Mouse (Mus musculus) heart, postnatal 25 days (tissue): ENCODE results near the gene Gm10310. TPM values are rescaled to one million over a fixed set of nuclear protein-coding genes. Genes with fewer than 3 reads are reported as not detected.
"Not testable (repeated sequence)": the region's sequence is repeated elsewhere in the genome, so short reads cannot be mapped to it uniquely, and the experiment has no call there.

ENCODE experiments used
- DNase-seq: peaks from one replicate; pipeline ENCODE4 v3.0.0; 2022; ENCODE audit warnings: low spot score
- intact Hi-C: fragments of 180-260 bp; cut with DNase I; formaldehyde crosslinking; loops from one replicate; pipeline ENCODE4 v1.15.1; 2025
- total RNA-seq, 2 experiments: library from RNA; stranded (reverse); gene quantifications; 2 replicates each; pipeline ENCODE4 v1.2.3; 2021

The Gm10310 gene
- not detected for total RNA-seq

GRCm38 (mm10) chr10:129984962-129985361 lies at the start of gene Gm10310:
Gm10310 (minus strand) TSS chr10:129985062.
- DNase-seq, intact Hi-C loops: not testable (repeated sequence)

- no peak for DNase-seq
- intact Hi-C loops = no loop called here
Measured at GRCm38 (mm10) chr10:130030048-130030447, 45.2 kb upstream of the Gm10310 start, which contains the start of gene Olfr821. Olfr821 (plus strand) TSS chr10:130030348.

DNA sequence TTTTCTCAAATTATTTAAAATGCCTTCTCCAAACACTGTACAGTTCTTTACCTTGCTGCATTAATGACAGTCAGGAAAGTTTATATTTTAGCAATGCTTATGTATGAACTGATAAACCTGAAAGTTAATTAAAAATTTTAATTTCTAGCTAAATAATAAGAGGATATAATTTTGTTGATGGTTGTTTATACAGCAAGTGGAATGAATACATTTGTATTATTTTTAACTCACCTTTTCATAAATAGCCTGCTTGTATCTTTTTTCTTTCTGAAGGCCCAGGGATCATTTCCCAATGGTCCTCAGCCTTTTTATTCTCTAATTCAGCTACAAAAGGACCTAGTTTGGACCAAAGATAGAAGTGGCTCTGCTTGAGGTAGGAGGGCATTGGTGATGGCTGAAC lies 27.5 kb upstream of the Gm10310 start, which contains the start of gene Olfr820:
TSS of gene Olfr820 (plus strand) at position 301 of the 400 bp plus-strand sequence.
- intact Hi-C loops = no loop called here
- no peak for DNase-seq

DNA sequence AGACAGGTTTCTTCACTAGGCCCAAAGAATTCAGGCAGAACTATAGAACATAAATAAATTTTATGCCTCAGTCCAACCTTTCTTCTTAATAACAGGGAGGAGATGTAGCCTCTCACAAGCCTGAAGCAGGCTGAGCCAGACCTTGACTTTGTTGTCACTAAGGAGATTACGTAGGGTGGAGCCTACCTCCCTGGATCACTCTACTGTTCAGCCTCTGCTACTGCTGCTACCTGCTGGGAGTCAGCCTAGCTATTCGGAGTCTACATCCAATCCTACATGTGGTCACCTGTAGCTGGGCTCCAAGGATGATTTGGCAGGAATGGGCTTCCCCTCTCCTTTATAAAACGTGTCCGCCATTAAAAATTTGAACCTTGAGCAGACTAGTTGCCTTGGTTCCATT lies 20.5 kb upstream of the Gm10310 start:
- intact Hi-C loops, DNase-seq: not testable (repeated sequence)

DNA sequence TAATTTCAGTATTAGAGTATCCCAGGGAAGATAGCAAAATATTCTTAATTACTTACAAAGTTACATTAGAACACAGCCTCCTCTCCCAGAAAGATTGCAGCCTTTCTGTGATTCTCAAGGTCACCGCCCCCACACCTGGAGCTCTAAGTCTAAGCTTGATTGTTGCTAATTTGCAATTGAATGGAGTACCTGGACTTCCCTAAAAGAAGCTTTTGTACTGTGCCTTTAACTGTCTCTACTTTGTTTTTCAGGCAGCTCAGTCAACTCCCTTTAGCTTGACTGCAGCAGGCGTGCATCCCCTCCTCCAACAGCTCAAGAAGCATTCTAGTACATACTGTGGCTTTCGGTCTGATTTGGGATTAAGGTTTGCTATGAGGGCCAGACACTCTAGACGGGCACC lies 19.2 kb upstream of the Gm10310 start:
- intact Hi-C loops, DNase-seq: not testable (repeated sequence)

DNA sequence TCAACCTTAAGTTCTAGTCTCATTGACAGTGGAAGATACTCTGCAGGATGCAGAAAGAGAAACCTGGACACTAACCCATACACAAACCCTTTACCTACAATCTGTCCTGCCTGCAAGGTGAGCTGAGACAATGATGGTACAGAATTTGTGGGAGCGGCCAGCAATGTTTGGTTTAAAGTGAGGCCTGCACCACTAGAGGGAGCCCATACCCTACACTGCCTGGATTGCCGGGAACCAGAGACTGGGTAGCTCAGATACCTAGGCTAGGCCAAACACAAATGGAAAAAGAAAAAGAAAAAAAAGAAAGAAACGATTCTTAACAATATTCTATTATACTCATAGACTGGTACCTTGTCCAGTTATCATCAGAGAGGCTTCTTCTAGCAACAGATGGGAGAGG lies 3.0 kb downstream of the Gm10310 start:
- intact Hi-C loops, DNase-seq: not testable (repeated sequence)

DNA sequence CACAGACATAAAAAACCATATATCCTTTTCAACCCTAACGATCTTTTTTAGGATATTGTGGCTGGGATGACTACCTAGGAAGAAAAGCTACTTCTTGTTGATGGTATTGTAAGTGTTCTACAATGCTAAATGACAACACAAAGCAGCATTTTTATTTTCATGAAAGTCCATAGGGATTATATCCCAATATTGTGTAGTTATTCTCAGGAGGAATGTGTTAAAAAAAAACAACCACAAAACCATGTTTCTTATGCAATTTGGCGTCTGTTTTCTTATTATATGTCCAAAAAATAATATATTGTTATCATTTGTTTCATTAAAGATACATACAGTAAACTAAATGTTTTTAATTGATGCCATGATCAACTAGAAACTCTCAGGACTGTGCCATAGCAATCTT lies 8.8 kb downstream of the Gm10310 start, which contains the start of gene Olfr247:
TSS of gene Olfr247 (minus strand) at position 101 of the 400 bp plus-strand sequence.
- DNase-seq, intact Hi-C loops: not testable (repeated sequence)

DNA sequence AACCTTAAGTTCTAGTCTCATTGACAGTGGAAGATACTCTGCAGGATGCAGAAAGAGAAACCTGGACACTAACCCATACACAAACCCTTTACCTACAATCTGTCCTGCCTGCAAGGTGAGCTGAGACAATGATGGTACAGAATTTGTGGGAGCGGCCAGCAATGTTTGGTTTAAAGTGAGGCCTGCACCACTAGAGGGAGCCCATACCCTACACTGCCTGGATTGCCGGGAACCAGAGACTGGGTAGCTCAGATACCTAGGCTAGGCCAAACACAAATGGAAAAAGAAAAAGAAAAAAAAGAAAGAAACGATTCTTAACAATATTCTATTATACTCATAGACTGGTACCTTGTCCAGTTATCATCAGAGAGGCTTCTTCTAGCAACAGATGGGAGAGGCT lies 11.9 kb downstream of the Gm10310 start:
- DNase-seq, intact Hi-C loops: not testable (repeated sequence)

DNA sequence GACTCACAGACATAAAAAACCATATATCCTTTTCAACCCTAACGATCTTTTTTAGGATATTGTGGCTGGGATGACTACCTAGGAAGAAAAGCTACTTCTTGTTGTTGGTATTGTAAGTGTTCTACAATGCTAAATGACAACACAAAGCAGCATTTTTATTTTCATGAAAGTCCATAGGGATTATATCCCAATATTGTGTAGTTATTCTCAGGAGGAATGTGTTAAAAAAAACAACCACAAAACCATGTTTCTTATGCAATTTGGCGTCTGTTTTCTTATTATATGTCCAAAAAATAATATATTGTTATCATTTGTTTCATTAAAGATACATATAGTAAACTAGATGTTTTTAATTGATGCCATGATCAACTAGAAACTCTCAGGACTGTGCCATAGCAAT lies 17.7 kb downstream of the Gm10310 start, which contains the start of gene Olfr819:
TSS of gene Olfr819 (minus strand) at position 101 of the 400 bp plus-strand sequence.
- intact Hi-C loops, DNase-seq: not testable (repeated sequence)

- DNase-seq, intact Hi-C loops: not testable (repeated sequence)
Measured at GRCm38 (mm10) chr10:129966232-129966631, 18.6 kb downstream of the Gm10310 start.

DNA sequence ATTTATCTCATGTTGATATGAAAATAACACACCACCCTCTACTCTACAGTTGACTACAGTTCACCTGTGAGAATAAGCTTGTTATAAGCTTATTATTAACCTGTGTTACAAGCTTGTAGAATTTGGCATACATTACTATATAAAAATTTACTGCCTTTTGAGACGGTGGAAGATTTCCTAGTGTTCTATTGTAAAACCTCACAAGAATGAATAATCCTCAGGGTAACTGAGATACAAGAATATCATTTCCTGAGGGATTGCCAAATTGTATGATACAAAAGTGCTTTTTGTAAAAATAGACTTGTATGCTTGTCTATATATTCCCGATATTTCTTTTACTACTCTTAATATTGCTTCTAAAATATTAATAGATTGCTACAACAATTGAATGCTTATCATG lies 35.9 kb downstream of the Gm10310 start, which contains the start of gene Olfr818:
TSS of gene Olfr818 (minus strand) at position 101 of the 400 bp plus-strand sequence.
- no peak for DNase-seq
- intact Hi-C loops = no loop called here

Other genes with a start within 250 kb of the Gm10310 start
- gene Olfr806, start 243.1 kb downstream of the Gm10310 start, total RNA-seq = not detected
- gene Olfr807, start 227.3 kb downstream of the Gm10310 start, total RNA-seq = not detected
- gene Olfr808, start 219.6 kb downstream of the Gm10310 start, total RNA-seq = not detected
- gene Olfr809, start 210.4 kb downstream of the Gm10310 start, total RNA-seq = not detected
- gene Olfr810, start 190.1 kb downstream of the Gm10310 start, total RNA-seq = not detected
- gene Olfr811, start 180.7 kb downstream of the Gm10310 start, total RNA-seq = not detected
- gene Olfr812, start 139.0 kb downstream of the Gm10310 start, total RNA-seq = not detected
- not detected for gene Olfr813, start 129.7 kb downstream of the Gm10310 start, total RNA-seq
- gene Olfr814, start 105.2 kb downstream of the Gm10310 start, total RNA-seq = not detected
- gene Olfr815, start 79.2 kb downstream of the Gm10310 start, total RNA-seq = not detected
- not detected for gene Olfr816, start 69.5 kb downstream of the Gm10310 start, total RNA-seq
- gene Olfr818, start 36.0 kb downstream of the Gm10310 start, total RNA-seq = not detected
- not detected for gene Olfr819, start 17.8 kb downstream of the Gm10310 start, total RNA-seq
- gene Olfr247, start 8.9 kb downstream of the Gm10310 start, total RNA-seq = not detected
- not detected for gene Olfr820, start 27.6 kb upstream of the Gm10310 start, total RNA-seq
- not detected for gene Olfr821, start 45.3 kb upstream of the Gm10310 start, total RNA-seq
- gene Olfr822, start 86.1 kb upstream of the Gm10310 start, total RNA-seq = not detected
- gene Olfr823, start 130.3 kb upstream of the Gm10310 start, total RNA-seq = not detected
- not detected for gene Olfr824, start 144.9 kb upstream of the Gm10310 start, total RNA-seq
- gene Olfr825, start 181.7 kb upstream of the Gm10310 start, total RNA-seq = not detected
- not detected for gene Olfr826, start 199.1 kb upstream of the Gm10310 start, total RNA-seq
- gene Olfr827, start 229.3 kb upstream of the Gm10310 start, total RNA-seq = not detected